Mouse (Mus musculus): ENCODE data around the gene Olfr725.
A peak's percentile ranks its signal among the peaks of the same experiment; 100 is the strongest.

Olfr725 gene

GRCm38 (mm10) chr14:50040275-50040674 lies at the start of gene Olfr725:
Gene Olfr725, minus strand, starts transcription at chr14:50040375.
- DNase-seq (ENCODE audit: low spot score): no peak

GRCm38 (mm10) chr14:50062733-50063104 lies 22.5 kb upstream of the Olfr725 start:
- DNase-seq (ENCODE audit: low spot score): no peak

- peak; percentile 57 for DNase-seq (ENCODE audit: low spot score)
Measured at GRCm38 (mm10) chr14:50061955-50062732, 22.0 kb upstream of the Olfr725 start.

DNA sequence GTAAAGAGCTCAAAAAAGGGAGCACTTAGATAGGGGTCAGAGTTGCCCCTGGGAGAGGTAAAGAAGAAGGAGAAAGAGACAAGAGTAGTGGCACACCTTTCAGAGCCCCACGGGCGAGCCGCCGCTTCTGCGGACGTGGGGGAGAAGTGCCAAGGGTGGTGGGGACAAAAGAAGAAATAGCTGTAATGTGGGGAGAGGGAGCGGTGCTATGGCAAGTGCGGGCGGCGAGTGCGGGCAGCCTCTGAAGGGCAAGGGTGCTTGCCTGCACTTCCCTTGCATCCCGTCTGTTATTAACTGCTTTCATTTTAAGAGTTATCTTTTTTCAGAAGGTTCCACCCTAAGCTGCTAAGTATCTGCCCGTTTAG lies 21.4 kb upstream of the Olfr725 start:
- no peak for DNase-seq (ENCODE audit: low spot score)

- DNase-seq (ENCODE audit: low spot score): no peak
Measured at GRCm38 (mm10) chr14:50061179-50061578, 21.0 kb upstream of the Olfr725 start.

- DNase-seq (ENCODE audit: low spot score): no peak
Measured at GRCm38 (mm10) chr14:50032041-50032440, 8.1 kb downstream of the Olfr725 start.

GRCm38 (mm10) chr14:50031356-50031755 lies 8.8 kb downstream of the Olfr725 start:
- DNase-seq (ENCODE audit: low spot score): no peak

DNA sequence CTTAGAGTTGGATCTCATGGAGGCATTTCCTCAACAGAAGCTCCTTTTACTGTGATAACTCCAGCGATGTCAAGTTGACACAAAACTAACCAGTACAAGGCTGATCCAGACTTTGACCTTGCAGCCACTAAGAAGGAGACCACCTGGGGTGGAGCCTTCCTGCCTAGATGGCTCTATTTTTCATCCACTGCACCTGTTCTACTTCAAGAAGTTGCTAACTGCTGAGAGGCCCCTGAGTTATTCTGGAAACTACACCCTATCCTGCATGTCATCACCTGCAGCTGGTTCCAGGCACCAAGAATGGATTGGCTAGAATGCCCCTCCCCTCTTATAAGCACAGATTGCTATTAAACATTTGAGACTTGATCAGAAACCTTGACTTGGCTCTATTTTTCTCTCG lies 13.8 kb downstream of the Olfr725 start:
- no peak for DNase-seq (ENCODE audit: low spot score)

All from ovary, postnatal 36 days (tissue).